Mouse (Mus musculus) hindbrain, embryonic 13.5 days (tissue): ENCODE measurements around the gene Krtap8-1. TPM values are rescaled to one million over a fixed set of nuclear protein-coding genes. Genes with fewer than 3 reads are reported as not detected.

ENCODE experiments used
- ATAC-seq: fragments of 200-750 bp; cut with Nextera tagmentation; 2 replicates; pipeline ENCODE4 v1.8.0; 2017; ENCODE audit warnings: moderate TSS enrichment; ENCODE audit not compliant: low FRiP score
- H3K27ac ChIP-seq: fragments of 300-500 bp; sonication (generic); 2 replicates; pipeline ENCODE4 v1.5.1; 2015; ENCODE audit warnings: inconsistent platforms, mild to moderate bottlenecking, moderate library complexity
- H3K27me3 ChIP-seq: fragments of 300-500 bp; sonication (generic); 2 replicates; pipeline ENCODE4 v1.6.1; 2015; ENCODE audit warnings: mild to moderate bottlenecking, inconsistent platforms
- H3K36me3 ChIP-seq: fragments of 300-500 bp; sonication (generic); 2 replicates; pipeline ENCODE4 v1.6.1; 2015; ENCODE audit warnings: mild to moderate bottlenecking, inconsistent platforms
- H3K4me1 ChIP-seq: fragments of 300-500 bp; sonication (generic); replicated peaks from 2 replicates; pipeline ENCODE4 v1.6.1; 2015; ENCODE audit warnings: inconsistent platforms
- H3K4me2 ChIP-seq: fragments of 300-500 bp; sonication (generic); 2 replicates; pipeline ENCODE4 v1.6.1; 2015; ENCODE audit warnings: inconsistent platforms, mild to moderate bottlenecking, moderate library complexity
- H3K4me3 ChIP-seq: fragments of 300-500 bp; sonication (generic); 2 replicates; pipeline ENCODE4 v1.5.1; 2015; ENCODE audit warnings: mild to moderate bottlenecking, inconsistent platforms
- H3K9ac ChIP-seq: fragments of 300-500 bp; sonication (generic); 2 replicates; pipeline ENCODE4 v1.6.1; 2015; ENCODE audit warnings: mild to moderate bottlenecking, inconsistent platforms
- H3K9me3 ChIP-seq: fragments of 300-500 bp; sonication (generic); 2 replicates; pipeline ENCODE4 v1.6.1; 2016; ENCODE audit warnings: inconsistent platforms
- WGBS: fragments of 180-500 bp; shearing (Covaris S2); methylation state at CpG from one replicate; pipeline ENCODE4 v1.1.7; 2015; 5-methylcytosine and 5-hydroxymethylcytosine counted together
- polyA plus RNA-seq: library from polyadenylated mRNA; unstranded; fragments of >200 nt; fragmentation: Nextera tagmentation; extraction: Ambion mirVana; gene quantifications from 2 replicates; pipeline ENCODE4 v1.2.1, GENCODE M21; 2015

The Krtap8-1 gene
- polyA plus RNA-seq, result not detected in 2 replicates

DNA sequence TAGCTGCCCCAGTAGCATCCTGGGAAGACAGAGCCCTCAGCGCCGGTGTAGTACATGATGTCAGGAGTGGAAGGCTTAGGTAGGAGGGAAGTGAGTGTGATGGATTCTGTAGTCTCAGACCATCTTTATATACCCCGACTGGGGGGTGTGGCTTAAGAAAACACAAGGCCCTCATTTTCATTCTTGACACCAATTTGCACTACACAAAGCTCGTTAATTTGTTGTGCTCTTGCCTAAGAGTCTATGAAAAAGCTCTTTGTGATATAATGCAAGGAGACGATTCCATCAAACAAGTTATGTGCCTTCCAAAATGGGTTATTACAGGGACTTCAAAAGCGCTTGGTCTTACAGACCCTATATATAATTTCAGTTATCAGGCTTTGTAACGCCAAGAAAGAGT, at the start of gene Krtap8-1:
Gene Krtap8-1, minus strand, starts transcription at position 101 of the 400 bp plus-strand sequence.
- Histone ChIP-seq H3K27ac (no peak within 1 kb of the TSS), H3K4me3 (no peak within 1 kb of the TSS), H3K9ac (no peak within 1 kb of the TSS), H3K36me3 (no peaks in the 10 kb centered on the region), H3K27me3 (no peaks in the 10 kb centered on the region), H3K9me3 (no peaks in the 10 kb centered on the region), H3K4me1 (no peaks in the 10 kb centered on the region), H3K4me2 (no peak within 1 kb of the TSS)
- 93% methylated on average over 7 of the region's 7 CpGs for WGBS
- ATAC-seq, result no peak

GRCm38 (mm10) chr16:89537349-89537748, 49.6 kb upstream of the Krtap8-1 start:
- no peak for ATAC-seq
- no peak overlapping the region for H3K4me3 ChIP-seq
- WGBS, result 74% methylated on average over 6 of the region's 6 CpGs
- H3K9me3 ChIP-seq, result no peaks in the 10 kb centered on the region
- H3K27me3 ChIP-seq, result no peaks in the 10 kb centered on the region
- no peak overlapping the region for H3K9ac ChIP-seq
- H3K4me1 ChIP-seq, result peaks cover 11% of the 10 kb centered on the region
- no peaks in the 10 kb centered on the region for H3K36me3 ChIP-seq
- H3K27ac ChIP-seq, result no peak overlapping the region
- no peak overlapping the region for H3K4me2 ChIP-seq

DNA sequence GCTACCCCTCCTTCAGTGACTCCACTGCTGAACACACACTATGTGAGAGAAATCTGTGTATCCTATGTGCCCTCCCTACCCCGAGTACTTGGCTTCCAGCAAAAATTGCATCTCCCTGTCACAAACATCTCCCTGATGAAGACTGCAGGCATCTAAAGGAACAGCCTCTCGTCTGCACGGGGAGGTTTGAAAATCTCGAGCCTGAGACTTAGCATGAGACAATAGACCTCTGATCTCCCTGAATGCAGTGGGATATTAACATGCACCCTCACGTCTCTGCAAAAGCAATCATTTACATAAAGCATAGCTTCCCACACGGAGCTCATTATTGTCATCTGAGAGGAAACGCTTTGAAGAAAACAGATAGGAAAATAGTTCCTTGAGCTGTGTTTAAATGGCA, 42.8 kb upstream of the Krtap8-1 start:
- 10% methylated on average over 7 of the region's 7 CpGs for WGBS
- peak; percentile 75 for ATAC-seq
- Histone ChIP-seq H3K9ac (no peak overlapping the region), H3K4me2 (peak overlapping the region; percentile 22; the same call in 1 of the 2 replicates), H3K9me3 (no peaks in the 10 kb centered on the region), H3K27ac (peak overlapping the region; percentile 69), H3K4me1 (peaks cover 24% of the 10 kb centered on the region), H3K36me3 (no peaks in the 10 kb centered on the region), H3K27me3 (no peaks in the 10 kb centered on the region), H3K4me3 (no peak overlapping the region)

DNA sequence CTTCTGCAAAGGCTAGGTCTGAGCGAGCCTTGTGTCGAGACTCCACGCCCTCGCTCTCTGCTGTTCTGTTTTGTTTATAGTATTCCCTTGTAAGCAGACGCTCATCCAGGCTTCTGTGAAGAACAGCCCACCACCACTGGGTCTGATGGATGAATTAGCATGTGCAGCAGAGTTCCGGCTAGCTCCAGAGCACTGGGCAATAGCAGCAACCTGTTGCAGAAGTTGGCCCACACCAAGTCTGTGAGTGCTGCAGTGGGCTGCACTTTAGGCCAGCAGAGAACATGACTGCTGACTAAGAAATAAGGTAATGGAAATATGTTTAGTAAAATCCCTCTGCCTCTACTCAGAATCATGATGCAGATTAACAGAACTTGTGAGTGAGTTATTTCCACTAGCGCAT, 42.1 kb upstream of the Krtap8-1 start:
- no peak overlapping the region for H3K4me3 ChIP-seq
- H3K4me1 ChIP-seq, result peaks cover 24% of the 10 kb centered on the region
- 48% methylated on average over 7 of the region's 7 CpGs for WGBS
- H3K27ac ChIP-seq, result peak overlapping the region; percentile 69
- H3K4me2 ChIP-seq, result no peak overlapping the region
- H3K9ac ChIP-seq, result no peak overlapping the region
- H3K9me3 ChIP-seq, result no peaks in the 10 kb centered on the region
- ATAC-seq, result peak; percentile 59; the same call in 1 of the 2 replicates
- no peaks in the 10 kb centered on the region for H3K36me3 ChIP-seq
- H3K27me3 ChIP-seq, result no peaks in the 10 kb centered on the region

DNA sequence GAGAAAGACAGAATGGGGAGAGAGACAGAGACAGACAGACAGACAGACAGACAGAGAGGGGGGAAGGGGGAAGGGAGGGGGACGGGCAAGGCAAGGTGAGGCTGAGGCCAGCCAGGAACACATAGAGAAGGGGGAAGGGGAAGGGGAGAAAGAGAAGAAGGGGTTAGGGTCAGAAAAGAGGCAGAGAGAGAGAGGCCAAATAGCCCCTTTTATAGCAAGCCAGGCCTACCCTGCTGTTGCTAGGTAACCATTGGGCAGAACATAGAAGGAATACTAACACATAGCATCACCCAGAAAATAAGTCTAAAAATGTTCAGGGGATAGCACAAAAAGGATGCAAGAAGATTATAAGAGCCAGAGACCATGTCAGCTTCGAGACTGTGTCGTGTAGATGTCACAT, 40.6 kb upstream of the Krtap8-1 start:
- no peaks in the 10 kb centered on the region for H3K27me3 ChIP-seq
- H3K9ac ChIP-seq, result no peak overlapping the region
- peak; percentile 37; the same call in 1 of the 2 replicates for ATAC-seq
- H3K4me1 ChIP-seq, result peaks cover 24% of the 10 kb centered on the region
- H3K4me3 ChIP-seq, result no peak overlapping the region
- 41% methylated on average over 3 of the region's 3 CpGs for WGBS
- no peaks in the 10 kb centered on the region for H3K36me3 ChIP-seq
- H3K9me3 ChIP-seq, result no peaks in the 10 kb centered on the region
- no peak overlapping the region for H3K4me2 ChIP-seq
- H3K27ac ChIP-seq, result no peak overlapping the region

DNA sequence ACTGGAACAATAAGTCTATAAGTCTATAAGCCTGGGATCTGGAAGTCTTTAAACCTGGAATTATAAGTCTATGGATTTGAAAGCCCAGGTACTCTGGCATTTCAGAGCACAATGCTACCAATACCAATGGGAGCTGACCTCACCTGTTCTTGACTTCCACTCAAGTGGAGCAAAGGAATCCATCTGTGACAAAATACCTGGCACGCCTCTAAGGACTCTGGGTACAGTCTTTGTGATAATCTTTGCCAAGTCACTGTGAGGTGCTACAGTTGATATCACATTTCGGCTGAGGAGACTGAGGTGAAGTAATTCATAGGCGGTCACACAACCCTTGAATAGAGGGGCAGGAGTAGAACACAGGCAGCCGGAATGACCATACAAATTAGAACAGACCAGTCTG, 33.2 kb upstream of the Krtap8-1 start:
- WGBS, result 95% methylated on average over 4 of the region's 4 CpGs
- H3K27ac ChIP-seq, result no peak overlapping the region
- H3K9me3 ChIP-seq, result no peaks in the 10 kb centered on the region
- no peak for ATAC-seq
- H3K4me1 ChIP-seq, result no peaks in the 10 kb centered on the region
- no peak overlapping the region for H3K4me3 ChIP-seq
- no peaks in the 10 kb centered on the region for H3K27me3 ChIP-seq
- no peak overlapping the region for H3K4me2 ChIP-seq
- H3K36me3 ChIP-seq, result no peaks in the 10 kb centered on the region
- H3K9ac ChIP-seq, result no peak overlapping the region

GRCm38 (mm10) chr16:89520555-89520954, 32.8 kb upstream of the Krtap8-1 start:
- no peak for ATAC-seq
- WGBS, result 97% methylated on average over 2 of the region's 2 CpGs
- Histone ChIP-seq H3K9me3 (no peaks in the 10 kb centered on the region), H3K36me3 (no peaks in the 10 kb centered on the region), H3K27ac (no peak overlapping the region), H3K4me2 (no peak overlapping the region), H3K9ac (no peak overlapping the region), H3K27me3 (no peaks in the 10 kb centered on the region), H3K4me1 (no peaks in the 10 kb centered on the region), H3K4me3 (no peak overlapping the region)

- 90% methylated on average over 6 of the region's 6 CpGs for WGBS
Observed at GRCm38 (mm10) chr16:89520091-89520490, 32.3 kb upstream of the Krtap8-1 start.

DNA sequence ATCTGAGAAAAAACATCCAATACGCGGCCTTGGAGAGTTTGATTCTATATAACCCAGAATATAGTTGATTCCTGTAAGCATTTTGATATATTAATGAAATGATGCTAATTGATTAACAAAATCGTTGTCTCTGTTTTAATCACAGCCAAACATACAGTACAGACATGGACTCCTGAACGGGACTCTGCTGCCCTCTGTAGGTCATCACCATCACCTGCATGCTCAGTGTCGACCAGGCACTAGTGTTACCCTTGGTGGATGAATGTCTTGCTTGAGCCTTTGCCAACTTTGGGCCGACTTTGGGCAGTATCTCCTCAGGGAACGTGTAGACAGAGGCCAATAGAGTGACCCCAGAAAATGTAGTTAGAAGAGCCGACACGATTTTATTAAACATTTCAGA, 29.9 kb upstream of the Krtap8-1 start:
- ATAC-seq, result no peak
- H3K4me2 ChIP-seq, result no peak overlapping the region
- H3K27me3 ChIP-seq, result no peaks in the 10 kb centered on the region
- no peak overlapping the region for H3K27ac ChIP-seq
- no peaks in the 10 kb centered on the region for H3K36me3 ChIP-seq
- no peaks in the 10 kb centered on the region for H3K9me3 ChIP-seq
- no peak overlapping the region for H3K9ac ChIP-seq
- 67% methylated on average over 9 of the region's 9 CpGs for WGBS
- H3K4me3 ChIP-seq, result no peak overlapping the region
- H3K4me1 ChIP-seq, result peaks cover 6% of the 10 kb centered on the region; the same call in 1 of the 2 replicates

More at GRCm38 (mm10) chr16:89520091-89520490, 32.3 kb upstream of the Krtap8-1 start:
- no peak overlapping the region for H3K4me3 ChIP-seq
- no peak overlapping the region for H3K27ac ChIP-seq
- H3K27me3 ChIP-seq, result no peaks in the 10 kb centered on the region
- no peaks in the 10 kb centered on the region for H3K4me1 ChIP-seq
- H3K4me2 ChIP-seq, result no peak overlapping the region
- ATAC-seq, result no peak; the same call in 1 of the 2 replicates
- H3K9me3 ChIP-seq, result no peaks in the 10 kb centered on the region
- no peaks in the 10 kb centered on the region for H3K36me3 ChIP-seq
- no peak overlapping the region for H3K9ac ChIP-seq

DNA sequence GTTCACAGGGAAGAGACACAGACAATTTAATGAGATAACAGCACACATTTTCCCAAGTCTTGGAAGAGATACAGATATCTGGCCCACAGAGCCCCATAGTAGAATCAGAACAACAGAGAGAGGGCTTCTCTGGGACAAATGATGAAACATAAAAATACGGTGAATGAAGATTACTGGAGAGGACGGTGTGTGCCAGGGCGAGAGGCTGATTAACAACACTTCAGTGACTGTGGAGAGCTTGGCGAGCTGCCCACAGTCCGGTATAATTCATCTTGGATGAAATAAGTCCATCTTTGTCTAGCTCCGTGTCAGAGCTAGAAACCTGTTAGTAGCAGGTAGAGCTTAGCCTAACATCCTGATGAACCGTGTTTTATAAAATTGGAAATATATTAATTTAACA, 25.7 kb upstream of the Krtap8-1 start:
- Histone ChIP-seq H3K9ac (no peak overlapping the region), H3K4me1 (peaks cover 6% of the 10 kb centered on the region; the same call in 1 of the 2 replicates), H3K4me3 (no peak overlapping the region), H3K4me2 (no peak overlapping the region), H3K27ac (no peak overlapping the region), H3K9me3 (no peaks in the 10 kb centered on the region), H3K27me3 (no peaks in the 10 kb centered on the region), H3K36me3 (no peaks in the 10 kb centered on the region)
- ATAC-seq, result no peak
- 58% methylated on average over 7 of the region's 7 CpGs for WGBS

DNA sequence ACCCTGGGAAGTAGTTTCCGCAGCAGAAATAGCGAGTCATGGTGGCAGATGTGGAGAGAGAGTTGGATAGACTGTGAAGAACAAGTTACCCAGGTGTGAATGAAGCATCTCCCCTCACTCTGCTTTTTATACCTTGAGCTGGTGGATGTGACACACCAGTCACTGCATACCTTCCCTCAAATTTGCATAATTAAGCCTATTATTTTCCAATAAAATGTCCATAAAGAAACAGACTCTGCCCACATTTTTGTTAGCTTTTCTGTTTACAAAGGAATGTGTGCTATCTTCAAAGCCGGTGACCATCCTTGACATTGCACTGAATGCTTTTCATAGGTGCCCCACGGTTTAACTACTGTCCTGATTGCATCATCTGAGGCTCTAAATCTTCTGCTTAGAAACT, 20.5 kb upstream of the Krtap8-1 start, which contains the start of gene Krtap7-1:
Gene Krtap7-1, minus strand, starts transcription at position 101 of the 400 bp plus-strand sequence.
- H3K27ac ChIP-seq, result no peak within 1 kb of the TSS

DNA sequence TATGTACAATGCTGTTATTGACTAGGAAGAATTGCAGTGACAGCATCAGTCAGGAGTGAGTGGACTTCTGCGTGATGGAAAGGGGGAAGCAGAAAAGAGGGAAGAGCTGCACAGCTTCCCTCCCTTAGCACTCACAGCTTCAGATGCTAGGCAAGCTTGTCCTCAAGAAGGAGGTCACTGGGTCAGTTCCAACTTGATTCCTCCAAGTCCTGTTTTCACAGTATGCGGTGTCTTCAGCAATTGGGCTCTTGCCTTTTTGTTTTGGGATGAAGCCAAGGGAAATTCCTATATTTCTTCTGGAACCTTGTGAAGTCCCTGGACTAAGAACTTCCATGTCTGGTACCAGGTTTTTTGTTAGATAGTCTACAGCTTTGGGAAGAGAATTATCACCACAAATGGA, 15.8 kb upstream of the Krtap8-1 start:
- no peak for ATAC-seq
- Histone ChIP-seq H3K27me3 (no peaks in the 10 kb centered on the region), H3K36me3 (no peaks in the 10 kb centered on the region), H3K4me2 (no peak overlapping the region), H3K27ac (no peak overlapping the region), H3K9ac (no peak overlapping the region), H3K4me3 (no peak overlapping the region), H3K9me3 (no peaks in the 10 kb centered on the region), H3K4me1 (no peaks in the 10 kb centered on the region)
- 79% methylated on average over 2 of the region's 2 CpGs for WGBS

More for the DNA sequence above, 20.5 kb upstream of the Krtap8-1 start, which contains the start of gene Krtap7-1:
- WGBS, result 94% methylated on average over 4 of the region's 4 CpGs
- no peak within 1 kb of the TSS for H3K4me3 ChIP-seq
- H3K4me2 ChIP-seq, result no peak within 1 kb of the TSS
- no peaks in the 10 kb centered on the region for H3K9me3 ChIP-seq
- ATAC-seq, result no peak
- H3K27me3 ChIP-seq, result no peaks in the 10 kb centered on the region
- peaks cover under 1% of the 10 kb centered on the region; the same call in 1 of the 2 replicates for H3K4me1 ChIP-seq
- no peaks in the 10 kb centered on the region for H3K36me3 ChIP-seq
- no peak within 1 kb of the TSS for H3K9ac ChIP-seq

GRCm38 (mm10) chr16:89501870-89502269, 14.1 kb upstream of the Krtap8-1 start:
- WGBS, result 88% methylated on average over 5 of the region's 5 CpGs
- no peak overlapping the region for H3K9ac ChIP-seq
- no peaks in the 10 kb centered on the region for H3K9me3 ChIP-seq
- no peak for ATAC-seq
- H3K4me1 ChIP-seq, result no peaks in the 10 kb centered on the region
- H3K27me3 ChIP-seq, result no peaks in the 10 kb centered on the region
- no peak overlapping the region for H3K4me3 ChIP-seq
- H3K4me2 ChIP-seq, result no peak overlapping the region
- H3K36me3 ChIP-seq, result no peaks in the 10 kb centered on the region
- H3K27ac ChIP-seq, result no peak overlapping the region
